Mouse (Mus musculus) lung, postnatal 0 days (tissue): ENCODE measurements around the gene Wipf2.

Source experiments
- CTCF ChIP-seq: IDR thresholded peaks from 2 replicates; pipeline ENCODE4 v1.5.1; 2016; ENCODE audit warnings: antibody characterized with exemption, mild to moderate bottlenecking
- EP300 ChIP-seq: IDR thresholded peaks from 2 replicates; pipeline ENCODE4 v1.6.1; 2016; ENCODE audit warnings: antibody characterized with exemption, mild to moderate bottlenecking, control low read depth

DNA sequence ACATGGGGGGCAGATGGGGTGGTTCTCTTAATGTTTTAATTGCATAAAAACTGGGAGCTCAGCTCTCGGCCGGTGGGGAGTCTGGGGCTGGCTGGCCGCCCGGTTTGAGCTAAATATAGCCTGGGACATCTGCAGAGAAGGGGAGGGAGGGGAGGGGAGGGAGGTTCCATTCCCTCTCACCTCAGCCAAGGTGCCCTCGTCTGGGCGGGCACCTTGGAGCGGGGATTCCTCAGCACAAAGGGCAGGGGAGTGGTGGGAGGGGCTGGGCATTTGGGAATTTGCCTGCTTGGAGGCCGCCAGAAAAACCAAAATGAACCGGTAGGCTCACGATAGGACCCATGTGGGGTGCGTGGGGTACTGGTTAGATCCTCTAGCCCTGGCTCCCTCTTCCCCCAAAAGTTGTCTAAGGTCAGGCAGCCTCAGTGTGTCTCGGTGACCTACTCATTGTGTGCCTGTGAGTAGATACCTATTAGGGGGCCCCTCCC, 77.9 kb downstream of the Wipf2 start:
- TF ChIP-seq CTCF (no peak), EP300 (no peak)
